Mouse (Mus musculus) c-Kit-positive CD71-positive TER-119-negative erythroid progenitor cells, embryonic 14.5 days (primary cell): ENCODE measurements at regions not wholly inside any gene's neighbourhood (a gene's known extent, or its start where the extent isn't known, plus 50 kb on each side); places are given as distances from the start of the nearest gene placed in this dataset.

Source experiments
- DNase-seq: peaks from one replicate; pipeline ENCODE4 v3.0.0-alpha.2; 2013; ENCODE audit warnings: low read depth

DNA sequence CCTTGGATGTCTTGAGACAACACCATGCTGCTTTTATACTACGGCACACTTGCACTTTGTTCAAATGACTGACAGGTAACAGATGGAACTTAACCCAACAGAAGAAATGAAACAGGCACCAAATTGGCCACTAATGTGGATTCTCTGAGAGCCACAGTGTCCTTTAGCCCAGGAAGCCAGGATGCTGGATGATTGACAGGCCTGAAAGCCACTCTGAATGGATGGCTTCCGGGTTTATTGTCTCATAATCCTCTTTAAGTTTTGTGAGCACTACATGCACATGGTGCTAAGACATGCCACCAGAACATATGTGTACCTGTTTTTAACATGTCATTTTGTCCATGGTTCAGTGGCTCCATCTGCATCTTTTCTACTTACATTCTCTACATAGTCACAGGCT is 152.7 kb downstream of the Drd1 start:
- DNase-seq, result no peak

DNA sequence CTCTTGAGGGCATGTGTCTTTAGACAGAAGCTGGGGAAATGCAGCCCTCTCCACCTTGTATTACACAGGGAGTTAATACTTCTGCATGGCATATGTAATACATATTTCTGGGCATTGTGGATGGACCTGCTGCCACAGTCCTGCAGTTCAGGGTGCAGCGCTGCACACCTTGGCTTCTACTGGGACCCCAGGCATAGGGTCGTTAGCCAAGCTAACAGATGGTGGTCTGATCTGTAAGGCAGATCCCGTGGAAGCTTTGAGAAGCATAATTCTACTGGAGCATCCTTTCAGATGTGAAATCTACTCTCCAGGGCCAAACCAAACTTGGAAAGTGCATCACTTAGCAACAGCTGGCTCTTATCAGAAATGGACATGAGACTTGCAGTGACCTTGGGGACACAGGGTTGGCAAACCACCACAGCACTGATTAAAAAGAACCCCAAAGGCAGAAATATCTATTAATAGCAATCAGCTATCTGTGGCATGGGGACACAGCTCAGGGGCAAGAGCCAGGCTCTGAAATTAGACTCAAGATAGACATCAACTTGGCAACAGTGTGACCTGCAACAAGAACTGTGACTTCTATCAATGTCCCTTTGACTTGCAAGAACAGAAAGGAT is 155.0 kb downstream of the Drd1 start:
- no peak for DNase-seq

DNA sequence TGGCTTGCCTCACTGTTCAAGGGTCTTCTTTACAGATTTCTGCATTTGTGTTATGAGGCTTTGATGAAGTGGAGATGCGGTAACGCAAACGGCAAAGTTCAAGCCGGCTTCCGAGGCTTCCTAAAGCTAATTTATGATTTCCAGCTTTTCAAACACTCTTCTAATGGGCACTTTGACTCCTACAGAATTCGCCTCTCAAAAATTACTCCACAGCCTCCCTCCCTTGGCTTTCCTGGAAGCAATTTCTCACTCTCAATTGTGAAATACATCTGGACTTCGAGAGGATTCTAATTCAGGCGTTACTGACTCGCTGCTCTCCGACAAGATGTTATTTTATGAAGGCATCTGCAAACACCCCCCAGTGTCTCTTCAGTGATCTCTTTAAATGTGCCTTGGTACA is 157.2 kb downstream of the Drd1 start:
- DNase-seq, result no peak

DNA sequence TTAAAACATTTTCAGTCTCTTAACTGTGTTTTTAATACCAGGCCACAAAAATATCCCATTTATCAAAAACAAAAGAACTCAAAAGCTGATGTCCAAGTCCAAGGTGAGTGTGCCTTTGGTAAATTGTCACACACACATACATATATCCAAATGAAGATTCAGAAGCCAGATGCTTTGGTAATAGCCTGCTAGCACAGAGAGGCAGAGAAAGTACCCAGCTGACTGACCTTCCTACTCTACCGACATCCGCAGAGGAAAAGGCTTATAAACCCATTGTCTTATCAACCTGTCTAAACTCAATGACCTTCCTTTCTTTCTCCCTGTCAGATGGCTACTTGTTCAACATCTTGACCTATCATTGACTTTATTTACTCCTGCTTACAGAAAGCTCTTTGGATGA is 158.3 kb downstream of the Drd1 start:
- no peak for DNase-seq

DNA sequence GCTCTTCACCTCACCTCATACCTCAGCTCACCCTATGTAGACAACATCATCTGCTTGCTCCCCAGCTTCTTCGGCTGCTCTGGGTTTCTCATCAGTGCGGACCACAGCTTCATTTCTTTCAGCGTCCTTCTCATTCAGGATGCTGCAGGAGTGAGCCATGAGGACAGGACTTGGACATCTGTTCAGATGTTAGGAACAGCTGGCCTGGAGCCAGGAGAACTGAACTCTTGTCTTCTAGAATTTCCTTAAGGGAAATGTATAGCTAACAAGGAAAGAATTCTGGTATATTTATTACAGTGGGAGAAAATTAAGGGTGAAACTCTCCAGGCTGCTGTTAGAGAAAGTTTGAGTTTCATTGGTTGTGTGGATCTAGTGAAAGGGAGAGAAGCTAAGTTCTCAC is 167.1 kb downstream of the Drd1 start:
- no peak for DNase-seq

DNA sequence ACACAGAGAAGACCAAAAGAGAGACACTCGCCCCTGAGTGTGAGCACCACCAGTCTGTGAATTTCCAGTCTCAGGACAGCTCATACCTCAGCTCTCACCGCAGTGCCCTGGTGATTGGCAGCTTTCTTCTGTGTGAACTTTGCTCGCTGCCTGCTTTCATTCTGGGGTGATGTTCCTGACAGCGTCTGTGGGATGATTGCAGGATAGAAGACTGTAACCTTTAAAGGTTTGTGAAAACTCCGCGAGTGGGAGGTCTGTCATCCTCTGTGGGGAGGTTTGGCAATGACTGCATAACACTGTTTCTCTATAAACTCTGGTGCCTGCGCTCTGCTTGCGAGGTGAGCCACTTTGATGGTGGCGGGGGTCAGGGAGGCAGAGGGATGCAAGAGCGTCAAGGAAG is 169.7 kb downstream of the Drd1 start:
- DNase-seq, result no peak

DNA sequence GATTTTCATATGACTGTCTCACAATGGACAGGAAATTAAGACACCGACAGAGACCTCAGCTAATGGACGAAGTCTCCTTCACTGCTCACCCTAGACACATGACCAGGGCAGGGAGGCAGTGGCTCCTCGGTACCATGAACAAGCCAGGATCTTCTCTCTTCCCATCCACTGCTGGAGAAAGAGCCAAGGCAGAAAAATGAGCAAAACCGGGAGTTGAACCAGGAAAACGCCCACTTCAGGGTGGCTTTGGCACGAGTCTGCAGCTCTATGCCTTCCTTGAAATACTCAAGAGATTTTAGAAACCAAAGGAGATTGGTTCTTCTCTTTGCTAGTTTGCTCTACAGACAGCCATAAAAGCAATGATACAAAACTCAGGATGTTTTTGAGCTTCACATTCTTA is 172.3 kb downstream of the Drd1 start:
- no peak for DNase-seq

DNA sequence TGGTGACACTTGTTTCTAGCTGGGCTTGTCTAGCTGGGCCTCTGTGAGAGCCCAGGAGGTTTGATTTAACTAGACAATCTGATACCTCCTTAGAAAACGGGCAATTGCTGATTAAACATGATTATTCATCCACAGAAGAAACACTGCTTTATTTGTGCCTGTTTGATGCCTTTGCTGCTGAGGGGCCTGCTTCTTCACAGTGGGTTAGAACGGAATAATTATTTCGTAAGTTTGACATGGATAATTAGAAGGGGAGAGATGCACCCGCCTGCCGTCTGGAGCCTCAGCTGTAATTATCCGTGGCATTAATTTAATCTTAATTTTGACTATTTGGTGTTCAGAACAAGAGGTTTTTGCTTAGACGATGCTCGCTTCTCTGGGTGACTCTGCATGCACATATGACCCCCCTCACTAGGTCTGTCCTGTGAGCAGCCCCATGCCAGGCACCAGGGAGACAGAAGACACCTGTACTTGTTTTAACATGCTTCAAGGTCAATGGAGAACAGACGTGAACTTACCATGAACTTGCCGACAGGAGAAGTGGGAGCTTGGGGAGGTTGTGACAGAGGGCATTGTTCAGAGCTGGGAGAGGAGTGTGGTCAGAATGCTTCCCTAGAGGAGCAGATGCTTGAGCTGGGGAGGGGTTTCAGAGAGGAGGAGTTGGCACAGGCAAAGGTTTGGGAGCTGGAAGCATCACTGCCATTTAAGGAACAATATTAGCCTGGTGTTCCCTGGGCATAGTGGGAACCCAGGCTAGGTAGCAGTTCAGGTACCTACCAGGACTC is 174.8 kb downstream of the Drd1 start:
- DNase-seq, result no peak

DNA sequence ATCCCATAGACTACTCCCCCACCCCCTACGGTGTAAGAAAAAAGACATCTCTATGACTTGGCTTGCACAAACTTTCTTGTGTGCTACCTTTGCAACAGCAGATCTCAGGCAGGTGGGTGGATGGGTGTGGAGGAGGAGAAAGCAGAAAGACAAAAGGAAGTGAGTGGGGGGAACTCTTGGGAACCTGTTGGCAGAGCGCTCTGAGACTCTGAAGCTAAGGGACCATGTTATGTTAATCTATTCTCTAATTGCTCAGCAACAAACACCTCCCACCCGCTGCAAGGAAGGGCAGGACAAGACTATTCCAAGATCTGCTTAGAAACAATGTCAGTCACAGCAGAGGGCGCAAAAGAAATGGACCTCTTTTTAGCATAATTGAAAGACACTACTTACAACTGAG is 180.0 kb downstream of the Drd1 start:
- no peak for DNase-seq

DNA sequence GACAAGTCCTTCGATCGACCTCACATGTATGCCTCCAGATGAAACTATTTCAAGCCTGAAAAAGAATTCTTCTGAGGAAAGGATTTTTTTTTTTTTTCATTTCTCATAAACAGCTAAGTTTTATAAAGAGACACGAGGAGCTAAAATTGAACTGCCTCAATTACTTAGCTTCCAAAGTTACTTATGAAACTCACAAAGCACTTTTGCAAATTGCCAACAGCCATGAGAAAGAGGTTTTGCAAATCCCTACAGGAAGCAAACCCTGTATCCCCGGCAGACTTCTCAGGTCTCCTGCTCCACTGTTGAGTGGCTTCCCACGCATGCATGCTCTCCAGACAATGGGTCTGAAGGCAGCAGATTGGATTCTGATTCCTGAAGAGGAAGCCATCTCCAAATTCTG is 190.2 kb downstream of the Drd1 start:
- DNase-seq, result no peak

DNA sequence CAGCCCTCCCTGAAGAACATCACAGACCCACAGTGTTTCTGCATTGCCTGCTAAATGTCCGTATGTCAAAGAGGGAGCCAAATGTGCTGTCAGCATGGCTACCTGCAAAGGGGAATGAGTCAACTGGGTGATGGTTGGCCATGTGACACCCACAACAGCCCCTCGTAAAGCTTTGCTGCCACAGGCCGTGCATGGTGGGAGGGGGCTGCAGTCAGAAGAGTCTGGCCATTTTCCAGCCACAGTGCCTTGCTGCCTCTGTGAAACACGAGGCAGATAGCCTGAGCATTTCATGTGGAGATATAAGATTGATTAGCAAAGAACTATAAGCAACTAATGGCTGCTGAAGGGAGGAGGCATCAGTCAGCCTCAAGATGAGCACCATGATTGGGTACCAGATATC is 193.2 kb downstream of the Drd1 start:
- no peak for DNase-seq

DNA sequence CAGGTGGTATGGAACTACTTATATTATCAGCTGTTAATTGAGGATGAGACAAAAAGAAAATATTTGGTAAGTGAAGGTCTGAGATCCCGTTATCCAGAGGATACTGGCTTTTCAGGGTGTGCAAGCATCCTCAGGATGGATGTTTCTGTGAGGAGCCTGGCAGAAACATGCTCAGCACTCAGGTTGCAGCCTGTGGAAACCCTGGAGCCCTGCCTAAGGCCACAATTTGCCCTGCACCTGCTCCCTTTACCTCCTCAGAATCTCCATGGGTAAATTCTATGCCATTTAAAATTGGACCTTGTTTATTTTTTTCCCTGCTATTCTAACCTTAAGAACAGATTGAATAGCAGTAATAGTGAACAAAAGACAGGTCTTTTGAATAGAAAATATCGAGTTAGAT is 201.3 kb downstream of the Drd1 start:
- no peak for DNase-seq

DNA sequence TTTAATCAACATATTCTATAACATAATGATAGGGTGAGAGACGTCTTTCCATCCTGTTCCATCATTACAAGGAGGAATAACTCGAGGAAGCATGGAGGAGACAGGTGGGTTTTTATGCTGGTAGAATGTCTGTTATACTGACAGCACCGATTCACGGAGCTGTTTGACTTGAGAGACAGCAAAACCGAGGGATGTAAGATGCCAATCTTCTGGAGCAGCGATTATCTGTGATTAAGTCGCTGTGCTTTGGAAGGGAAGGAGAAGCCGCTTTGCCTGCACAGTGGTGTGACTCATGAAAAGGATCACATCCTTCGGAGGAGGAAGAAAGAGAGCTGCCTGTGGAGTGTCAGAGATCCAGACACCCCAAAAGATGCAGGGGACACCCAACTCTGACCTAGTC is 205.4 kb downstream of the Drd1 start:
- no peak for DNase-seq

DNA sequence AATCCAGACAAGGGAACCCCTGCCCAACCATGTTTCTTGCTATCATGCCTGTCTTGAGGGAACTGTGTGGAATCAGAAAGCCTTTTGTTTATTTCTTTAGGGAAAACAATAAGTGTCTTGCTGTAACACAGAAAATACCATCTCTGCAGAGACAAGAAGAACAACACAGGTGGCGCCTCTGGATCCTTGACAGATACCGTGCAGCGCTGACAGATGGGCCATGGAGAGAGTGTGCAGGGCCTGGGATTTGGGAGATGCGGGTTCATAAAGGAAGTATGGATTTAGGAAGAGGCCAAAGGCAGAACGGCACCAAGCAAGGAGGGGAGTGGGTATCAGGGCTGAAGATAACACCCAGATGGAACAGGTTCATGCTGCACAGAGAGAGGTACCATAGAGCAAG is 209.3 kb downstream of the Drd1 start:
- DNase-seq, result no peak

DNA sequence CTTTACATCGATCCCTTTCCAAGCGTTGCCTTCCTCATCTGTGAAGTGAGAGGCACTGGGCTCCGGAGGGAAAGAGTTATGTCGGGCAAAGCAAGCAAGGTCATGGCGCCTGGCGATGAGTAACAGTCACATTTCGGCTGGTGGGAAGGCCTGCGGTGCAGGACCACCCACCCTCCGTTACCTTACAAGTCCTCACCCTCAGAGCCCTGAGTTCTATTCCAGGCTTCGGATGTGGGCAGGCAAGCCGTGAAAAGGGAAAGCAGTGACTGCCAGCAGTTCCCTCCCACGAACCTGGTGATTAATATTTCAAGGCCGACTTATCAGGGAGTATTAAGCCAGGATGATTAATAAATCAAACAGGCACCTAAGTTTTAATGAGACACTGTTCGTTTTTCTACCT is 209.7 kb downstream of the Drd1 start:
- DNase-seq, result no peak

DNA sequence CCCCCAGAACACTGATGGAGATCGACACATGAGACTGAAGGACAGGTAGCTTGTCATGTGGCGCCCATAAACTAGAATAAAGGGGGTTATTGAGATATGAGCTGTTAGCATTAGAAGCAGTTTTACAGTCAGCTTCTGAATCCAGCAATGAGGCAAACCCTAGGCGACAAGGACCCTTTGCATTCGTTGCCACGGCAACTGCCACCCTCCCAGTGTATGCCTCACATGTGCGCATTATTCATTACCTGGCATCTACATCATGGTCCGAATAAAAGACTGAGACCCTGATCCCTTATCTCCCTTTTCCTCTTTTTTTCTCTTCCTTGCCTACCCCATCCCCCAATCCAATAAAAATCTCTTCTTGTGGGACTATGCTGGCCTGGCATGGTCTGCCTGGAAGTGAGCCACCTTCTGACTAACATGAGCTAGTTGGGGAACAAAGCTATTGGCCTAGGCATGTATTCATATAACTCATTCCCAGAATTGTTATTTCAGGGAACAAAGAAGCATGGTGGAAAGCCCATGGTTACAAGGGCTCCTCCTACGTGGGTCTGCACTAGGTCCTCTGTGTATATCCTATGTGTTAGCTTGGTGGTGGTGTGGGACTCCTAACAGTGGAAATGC is 229.4 kb downstream of the Drd1 start:
- no peak for DNase-seq

DNA sequence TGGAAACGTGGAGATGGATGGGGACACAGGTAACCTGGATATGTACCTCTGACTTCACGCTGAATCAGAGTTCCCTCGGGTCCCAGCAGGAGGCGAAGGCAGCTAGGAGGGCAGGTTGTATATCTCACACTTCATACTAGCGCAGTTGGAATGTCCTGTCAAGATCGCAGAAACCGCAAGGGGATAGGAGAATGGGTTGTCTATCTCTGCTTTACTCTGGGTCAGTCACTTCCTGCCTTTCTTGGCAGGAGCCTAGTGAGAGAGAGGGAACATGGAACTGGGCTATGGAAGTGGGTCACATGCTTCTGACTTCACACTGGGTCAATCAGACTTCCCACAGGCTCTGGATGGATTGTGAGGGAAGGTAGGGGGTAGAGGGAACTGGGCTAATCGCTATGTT is 233.4 kb downstream of the Drd1 start:
- DNase-seq, result no peak

DNA sequence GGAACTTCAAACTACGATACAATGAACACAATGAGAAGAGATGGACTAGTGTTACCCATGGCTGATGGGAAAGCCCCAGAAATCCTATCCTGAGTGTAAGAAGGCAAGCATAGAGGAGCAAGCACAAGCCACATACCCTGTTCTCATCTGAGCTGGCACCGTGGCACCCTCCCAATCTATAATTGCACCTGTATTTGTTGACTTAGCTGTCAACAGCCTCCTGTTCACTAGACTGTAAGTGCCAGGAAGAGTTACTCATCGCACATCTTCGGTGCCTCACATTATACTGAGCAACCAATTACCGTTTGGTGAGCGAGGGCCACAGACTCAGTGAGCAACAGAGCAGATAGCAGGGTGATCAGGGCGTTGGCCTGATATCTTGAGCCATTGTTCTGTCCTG is 239.9 kb downstream of the Drd1 start:
- no peak for DNase-seq

DNA sequence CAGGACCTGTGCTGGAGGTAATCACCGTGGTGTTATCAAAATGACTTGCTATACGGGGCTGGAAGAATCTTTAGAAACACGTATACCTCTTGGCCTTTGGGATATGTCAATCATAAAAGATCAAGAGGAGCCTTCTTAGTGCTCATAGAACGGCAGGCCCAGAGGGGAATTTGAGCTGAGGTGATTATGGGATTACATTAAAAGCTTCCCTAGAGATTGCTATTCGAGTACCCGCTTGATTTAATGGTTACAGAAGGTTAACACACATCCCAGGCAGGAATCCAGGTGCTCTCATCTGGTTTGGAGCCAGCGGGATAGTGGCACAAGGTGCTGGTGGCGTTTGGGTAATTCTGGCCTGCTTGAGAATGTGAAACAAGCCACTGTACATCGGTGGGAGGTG is 241.4 kb downstream of the Drd1 start:
- no peak for DNase-seq

DNA sequence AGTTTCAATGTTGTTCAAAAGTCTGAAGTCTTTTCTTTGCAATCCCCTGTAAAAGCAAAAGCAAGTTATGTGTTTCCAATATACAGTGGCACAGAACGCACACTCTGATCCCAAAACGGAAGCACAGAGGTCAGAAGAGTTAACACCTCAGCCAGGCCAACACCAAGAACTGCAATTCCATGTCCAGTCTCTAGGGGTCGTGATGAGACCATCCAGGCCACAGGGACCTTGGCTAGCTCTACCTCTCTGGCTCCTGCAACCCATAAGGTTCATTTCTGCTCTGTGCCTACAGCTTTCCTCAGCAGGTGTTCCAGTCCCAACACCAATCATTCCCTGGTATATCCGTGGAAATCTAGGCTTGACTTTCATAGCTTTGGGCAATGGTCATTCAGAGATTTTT is 243.6 kb downstream of the Drd1 start:
- DNase-seq, result peak; percentile 1

DNA sequence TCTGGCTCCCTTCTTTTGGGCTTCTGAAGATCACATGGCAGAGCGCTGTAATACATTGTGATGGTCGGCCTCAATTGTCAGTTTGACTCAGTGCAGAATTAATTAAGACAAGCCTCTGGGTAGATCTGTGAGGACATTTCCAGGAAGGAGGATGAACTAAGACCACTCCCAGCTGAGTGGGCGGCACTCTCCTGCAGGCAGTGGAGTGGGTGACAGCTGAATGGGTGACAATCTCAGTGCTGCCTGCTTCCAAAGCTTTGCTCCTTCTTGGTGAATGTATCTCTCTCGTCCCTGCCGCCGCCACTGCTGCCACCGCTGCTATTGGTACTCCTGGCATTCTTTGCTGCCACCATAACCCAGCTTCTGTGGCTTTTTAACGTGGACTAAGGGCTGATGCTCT is 244.4 kb downstream of the Drd1 start:
- no peak for DNase-seq

DNA sequence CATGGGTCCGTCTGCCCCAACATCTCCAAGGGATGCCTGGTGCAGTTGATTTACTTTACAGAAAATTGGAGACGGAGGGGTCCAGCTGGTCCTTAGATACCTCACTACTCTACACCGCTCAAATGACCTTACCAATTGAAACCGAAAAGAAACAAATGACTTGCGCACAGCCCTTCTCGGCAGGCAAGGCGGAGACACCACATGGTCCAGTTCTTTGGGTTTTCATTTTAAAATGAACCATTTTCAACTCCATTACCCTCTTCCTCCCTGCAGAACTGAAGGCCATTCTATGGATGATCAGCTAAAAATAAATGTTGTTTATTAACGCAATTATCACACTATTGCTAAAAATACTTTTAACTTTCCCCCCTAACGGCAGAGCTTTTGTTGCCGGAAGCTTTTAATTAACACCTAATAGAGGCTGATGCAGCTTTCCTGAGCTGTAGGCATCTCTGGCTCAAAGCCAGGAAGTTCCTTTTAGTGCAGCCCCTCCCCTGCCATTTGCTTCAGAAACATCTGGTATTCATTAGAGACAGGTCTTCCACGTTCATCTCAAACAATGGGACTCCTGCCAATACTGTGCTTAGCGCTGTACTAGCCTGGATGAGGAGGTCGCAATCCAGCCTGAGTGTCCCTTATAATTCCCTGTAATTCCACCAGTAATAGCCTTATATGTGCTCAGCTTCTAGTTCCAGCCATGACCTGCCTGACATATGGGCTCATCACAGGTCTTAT is 247.5 kb downstream of the Drd1 start:
- no peak for DNase-seq

DNA sequence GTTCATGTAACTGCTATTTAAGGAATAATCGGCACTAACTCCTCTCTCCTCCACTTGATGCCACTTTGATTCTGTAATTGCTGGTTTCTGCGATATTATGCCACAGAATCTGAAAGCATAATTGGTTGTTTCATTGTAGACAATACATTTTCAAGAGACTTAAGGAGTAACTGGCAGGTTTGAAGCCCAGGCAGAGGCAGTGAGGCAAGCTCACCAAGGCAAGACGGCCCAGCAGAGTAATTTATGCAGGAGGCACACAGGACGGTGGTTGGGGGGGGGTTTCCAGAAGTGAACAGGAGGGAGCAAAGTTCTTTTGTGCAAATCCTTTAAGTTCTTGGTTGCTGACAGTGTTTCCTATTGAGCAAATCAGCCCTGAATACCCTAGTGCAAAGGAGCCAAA is 249.6 kb downstream of the Drd1 start:
- DNase-seq, result no peak
